Mouse (Mus musculus) cerebellum, adult 11 months (tissue): ENCODE measurements around the gene Arl3.

Experiments used
- DNase-seq: peaks from one replicate; pipeline ENCODE4 v3.0.0; 2022

Gene Arl3

GRCm38 (mm10) chr19:46532031-46532688 is 40.8 kb downstream of the Arl3 start:
- DNase-seq: peak; percentile 34

- DNase-seq: no peak
Measured at GRCm38 (mm10) chr19:46531071-46532030, 41.6 kb downstream of the Arl3 start.

GRCm38 (mm10) chr19:46530449-46530990 is 42.5 kb downstream of the Arl3 start:
- no peak for DNase-seq

GRCm38 (mm10) chr19:46529601-46530448 is 43.2 kb downstream of the Arl3 start:
- no peak for DNase-seq

DNA sequence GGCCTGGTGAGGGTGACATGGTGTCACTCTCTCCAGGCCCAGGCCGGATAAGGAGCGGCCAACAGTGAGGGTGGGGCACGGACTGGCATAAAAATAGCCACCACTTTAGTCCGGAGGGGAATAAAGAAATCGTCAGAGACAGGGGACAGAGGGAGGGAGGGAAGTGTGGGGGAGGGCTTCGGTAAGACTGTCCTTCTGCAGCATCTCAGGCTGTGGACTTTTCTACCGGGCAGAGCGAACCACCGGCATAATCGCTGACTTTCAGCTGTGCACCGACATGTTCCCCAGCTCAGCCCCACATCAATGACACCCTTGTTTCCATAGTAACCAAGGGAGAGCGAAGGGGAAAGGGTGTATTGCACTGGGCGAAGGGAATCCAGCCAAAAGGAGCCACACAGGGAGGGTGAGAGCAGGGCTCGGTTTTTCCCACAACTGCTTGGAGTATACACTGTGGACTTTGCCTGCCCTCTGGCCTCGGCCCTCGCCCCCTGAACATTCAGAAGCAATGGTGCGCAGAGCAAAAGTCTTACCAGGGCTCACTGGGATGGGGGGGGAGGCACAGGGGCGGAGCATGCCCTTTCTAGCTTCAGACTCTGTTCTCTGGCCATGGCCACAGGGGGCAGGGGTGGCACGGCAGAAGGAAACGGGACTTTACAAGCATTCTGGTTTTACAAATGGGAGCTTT is 44.3 kb downstream of the Arl3 start:
- peak; percentile 64 for DNase-seq

DNA sequence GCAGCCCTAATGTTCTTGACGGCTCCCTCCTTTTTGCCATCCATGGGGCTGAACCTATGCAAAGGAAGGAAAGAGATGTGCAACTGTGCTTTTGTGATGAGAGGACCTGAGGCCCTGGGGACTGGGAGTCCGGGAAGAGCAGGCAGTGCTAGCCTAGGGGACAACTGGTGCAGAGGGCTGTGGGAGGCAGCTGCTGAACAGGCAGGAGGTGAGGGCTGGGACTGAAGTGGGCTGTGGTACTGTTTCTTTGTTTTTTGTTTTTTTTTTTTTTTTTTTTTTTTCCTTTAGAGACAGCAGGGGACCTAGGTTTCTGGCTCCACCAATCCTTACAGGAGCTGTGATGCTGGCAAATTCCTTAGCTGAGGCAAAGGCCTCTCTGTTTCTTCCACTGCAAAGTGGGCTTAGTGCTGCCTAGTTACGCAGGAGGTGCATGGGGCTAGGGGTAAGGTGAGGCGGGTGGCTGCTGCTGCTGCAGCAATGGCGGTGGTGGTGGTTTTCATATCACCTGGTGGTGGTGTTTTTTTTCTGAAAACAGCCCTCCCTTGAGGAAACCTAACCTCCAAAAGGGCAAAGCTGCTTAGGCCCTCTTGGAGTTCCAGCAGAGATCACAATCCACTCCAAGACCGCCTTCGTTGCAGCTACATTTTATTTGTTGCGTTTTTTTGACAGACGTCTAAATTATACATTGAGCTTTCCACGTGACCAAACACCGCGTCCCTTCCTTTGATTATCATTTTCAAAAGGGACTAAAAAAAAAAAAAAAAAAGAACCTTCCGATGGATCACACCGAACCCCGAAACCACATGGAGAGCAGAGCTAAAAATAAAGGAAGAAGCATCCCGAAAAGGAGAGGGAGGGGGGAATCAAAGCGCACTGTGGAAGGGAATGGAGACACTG is 45.1 kb downstream of the Arl3 start:
- no peak for DNase-seq

- DNase-seq: no peak
Measured at GRCm38 (mm10) chr19:46525691-46526631, 47.0 kb downstream of the Arl3 start.

- no peak for DNase-seq
Measured at GRCm38 (mm10) chr19:46524601-46525321, 48.2 kb downstream of the Arl3 start.

DNA sequence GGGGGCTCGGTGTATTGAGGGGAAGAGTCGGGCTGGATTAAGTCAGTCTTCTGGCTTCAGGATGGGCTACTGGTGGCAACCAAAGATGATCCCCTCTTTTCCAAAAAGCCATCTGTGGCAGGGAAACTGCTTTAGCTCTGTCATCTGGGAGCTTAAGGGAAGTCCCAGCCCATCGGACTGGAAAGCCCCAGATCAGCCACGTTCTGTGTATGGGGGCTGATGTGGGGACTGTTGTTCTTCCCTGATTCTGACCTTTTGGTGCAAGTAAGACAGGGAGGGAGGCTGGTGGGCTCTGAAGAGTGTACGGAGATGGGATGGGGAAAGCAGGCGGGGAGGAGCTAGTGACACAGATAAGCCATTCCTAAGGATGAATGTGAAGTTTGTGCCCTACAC is 48.9 kb downstream of the Arl3 start:
- no peak for DNase-seq

DNA sequence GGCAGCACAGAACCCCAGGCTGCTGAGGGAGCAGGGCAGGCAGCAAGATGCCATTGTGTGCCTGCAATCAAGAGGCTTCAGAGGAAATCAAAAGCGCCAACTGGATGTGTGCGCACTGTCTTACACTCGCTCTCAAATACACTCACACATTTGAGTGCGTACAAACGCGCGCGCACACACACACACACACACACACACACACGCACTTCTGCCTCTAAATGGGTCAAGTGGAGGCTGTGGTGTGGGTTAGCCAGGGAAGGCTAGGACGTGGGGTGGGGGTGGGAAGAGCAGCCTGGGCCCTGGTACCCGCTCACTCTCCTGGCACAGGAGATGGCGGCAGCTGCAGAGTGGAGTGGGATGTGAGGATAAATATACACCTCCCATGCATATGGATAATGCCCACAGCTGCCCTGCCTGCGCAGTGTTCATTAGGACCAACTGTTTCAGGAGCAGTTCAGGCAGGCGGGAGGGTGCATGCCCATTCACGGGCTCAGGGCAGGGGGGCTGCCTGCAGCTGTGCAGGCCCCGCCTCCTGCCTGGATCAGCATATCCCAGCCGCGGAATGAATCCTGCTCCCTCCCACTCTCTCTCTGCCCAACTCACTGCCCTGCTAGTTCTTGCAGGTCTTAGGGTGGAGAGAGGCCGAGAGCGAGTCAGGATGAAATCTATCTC is 49.4 kb downstream of the Arl3 start:
- no peak for DNase-seq

- no peak for DNase-seq
Measured at GRCm38 (mm10) chr19:46523131-46523479, 49.9 kb downstream of the Arl3 start.

- DNase-seq: no peak
Measured at GRCm38 (mm10) chr19:46522433-46523044, 50.5 kb downstream of the Arl3 start.

DNA sequence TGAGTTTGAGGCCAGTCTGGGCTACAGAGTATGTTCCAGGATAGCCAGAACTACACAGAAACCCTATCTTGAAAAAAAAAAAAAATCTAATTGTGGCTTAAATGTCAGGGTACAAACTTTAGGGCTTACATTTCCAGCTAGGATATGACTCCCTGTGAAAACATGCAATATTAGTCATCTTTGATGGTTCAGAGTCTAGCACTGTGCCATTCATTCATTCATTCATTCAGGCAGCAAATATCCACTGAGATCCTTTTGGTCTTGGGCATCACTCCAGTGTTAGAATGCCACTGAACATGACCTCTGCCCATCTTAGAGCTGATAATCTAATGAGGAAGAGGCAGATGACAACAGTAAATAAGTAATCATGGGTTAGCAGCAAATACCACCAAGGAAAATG is 51.3 kb downstream of the Arl3 start:
- no peak for DNase-seq

GRCm38 (mm10) chr19:46518828-46519621 is 54.0 kb downstream of the Arl3 start:
- no peak for DNase-seq

- DNase-seq: no peak
Measured at GRCm38 (mm10) chr19:46518352-46518787, 54.6 kb downstream of the Arl3 start.

GRCm38 (mm10) chr19:46517529-46518351 is 55.3 kb downstream of the Arl3 start:
- DNase-seq: no peak
